Mouse (Mus musculus) urinary bladder, postnatal 4 days (tissue): ENCODE data around the gene Acadm.

ENCODE experiments used
- DNase-seq, 2 experiments: peaks; one replicate each; pipeline ENCODE4 v3.0.0; 2021 to 2022; ENCODE audit warnings: low spot score in 2 of 2

Acadm gene

DNA sequence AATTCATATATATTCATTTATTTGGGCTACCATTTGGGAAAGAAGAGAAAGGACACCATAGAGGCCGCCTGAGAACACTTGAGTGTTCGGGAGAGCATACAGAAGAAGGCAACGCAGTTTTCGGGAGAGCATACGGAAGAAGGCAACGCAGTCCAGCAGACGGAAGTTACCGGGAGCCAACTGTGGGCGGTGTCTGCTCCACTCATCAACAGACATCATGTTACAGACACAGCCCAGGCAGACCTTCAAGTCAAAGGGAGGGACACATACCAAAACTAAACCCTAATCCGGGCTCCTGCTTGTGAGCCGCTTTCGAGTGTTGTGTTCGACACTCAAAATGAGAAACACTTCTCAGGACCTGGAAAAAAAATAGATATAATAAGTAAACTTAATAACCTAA is 2.8 kb downstream of the Acadm start:
- no peak for DNase-seq

DNA sequence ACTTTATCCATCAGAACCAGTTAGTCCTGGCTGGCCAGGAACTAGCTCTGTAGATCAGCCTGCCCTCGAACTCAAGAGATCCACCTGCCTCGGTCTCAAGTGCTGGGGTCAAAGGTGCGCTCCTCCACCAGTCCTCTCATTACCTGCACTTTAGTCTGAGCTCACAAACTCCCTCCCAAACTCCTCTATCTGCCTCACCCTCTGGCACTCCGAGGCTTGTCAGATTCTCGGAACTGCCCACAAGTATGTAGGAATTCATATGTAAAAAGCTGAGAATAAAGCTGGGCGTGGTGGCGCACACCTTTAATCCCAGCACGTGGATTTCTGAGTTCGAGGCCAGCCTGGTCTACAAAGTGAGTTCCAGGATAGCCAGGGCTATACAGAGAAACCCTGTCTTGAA is 3.9 kb downstream of the Acadm start:
- no peak for DNase-seq

DNA sequence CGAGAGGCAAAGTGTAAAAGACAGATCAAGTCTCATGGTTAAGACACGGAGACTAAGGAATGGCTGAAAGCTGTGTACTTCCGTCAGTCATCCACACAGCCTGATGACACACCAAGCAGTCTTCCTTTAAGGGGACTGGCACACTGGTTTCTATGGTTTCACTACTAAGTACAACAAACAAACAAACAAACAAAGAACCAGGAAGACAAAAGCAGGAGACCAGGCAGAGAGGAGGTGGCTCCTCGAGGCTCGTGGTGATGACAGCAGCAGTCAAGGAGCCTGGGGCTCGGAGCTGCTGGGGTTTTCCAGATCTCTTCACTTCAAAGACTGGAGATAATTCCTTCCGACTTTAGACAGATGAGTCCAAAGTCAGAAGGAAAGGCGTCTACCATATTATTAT is 4.4 kb downstream of the Acadm start:
- DNase-seq: no peak

DNA sequence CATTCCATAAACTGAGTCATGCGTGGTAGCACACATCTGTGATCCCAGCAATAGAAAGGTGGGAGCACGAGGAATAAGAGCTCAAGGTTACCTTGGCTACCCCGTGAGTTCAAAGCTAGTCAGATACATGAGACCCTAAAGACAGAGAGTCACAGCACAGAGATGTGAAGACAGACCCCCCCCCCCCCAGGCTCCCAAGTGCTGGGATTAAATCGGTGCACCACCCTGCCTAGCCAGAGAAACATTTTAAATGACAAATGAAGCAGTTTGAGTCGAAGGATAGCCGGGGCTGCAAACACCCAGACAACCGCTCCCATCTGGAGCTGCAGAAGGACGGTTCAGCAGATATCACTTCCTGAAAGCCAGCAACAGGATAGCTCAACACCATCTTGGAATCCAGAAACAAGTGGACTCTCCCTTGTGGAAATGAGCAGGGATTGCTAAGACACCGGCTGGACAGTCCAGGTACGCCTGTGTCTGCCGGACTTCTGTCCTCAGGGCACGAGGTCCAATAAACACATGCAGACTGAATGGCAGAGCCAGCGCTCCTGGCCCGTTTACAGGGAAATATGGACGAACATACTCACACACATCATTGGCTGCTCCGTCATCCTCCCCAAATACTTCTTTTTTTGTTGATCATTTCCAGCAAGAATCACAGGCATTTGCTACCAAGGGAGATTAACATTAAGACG is 7.2 kb downstream of the Acadm start:
- no peak for DNase-seq

DNA sequence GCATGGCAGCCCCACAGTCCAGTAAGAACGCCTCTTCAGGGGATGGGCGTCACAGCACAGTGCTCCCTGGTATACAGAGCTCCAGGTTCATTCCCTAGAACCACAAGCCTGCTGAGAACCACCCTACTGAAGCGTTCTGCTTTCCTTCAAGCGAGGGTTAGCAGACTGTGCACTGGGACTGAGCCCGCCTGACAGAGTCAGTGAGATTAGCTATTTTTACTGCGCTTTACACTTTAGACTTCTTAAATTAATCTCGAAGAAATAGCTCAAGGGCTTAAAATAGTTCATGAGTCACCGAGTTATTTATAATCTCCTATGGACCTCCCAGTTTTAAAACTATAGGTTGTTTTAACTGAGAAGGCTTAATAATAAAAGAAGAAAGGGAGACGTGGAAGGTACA is 8.6 kb downstream of the Acadm start:
- DNase-seq: no peak

DNA sequence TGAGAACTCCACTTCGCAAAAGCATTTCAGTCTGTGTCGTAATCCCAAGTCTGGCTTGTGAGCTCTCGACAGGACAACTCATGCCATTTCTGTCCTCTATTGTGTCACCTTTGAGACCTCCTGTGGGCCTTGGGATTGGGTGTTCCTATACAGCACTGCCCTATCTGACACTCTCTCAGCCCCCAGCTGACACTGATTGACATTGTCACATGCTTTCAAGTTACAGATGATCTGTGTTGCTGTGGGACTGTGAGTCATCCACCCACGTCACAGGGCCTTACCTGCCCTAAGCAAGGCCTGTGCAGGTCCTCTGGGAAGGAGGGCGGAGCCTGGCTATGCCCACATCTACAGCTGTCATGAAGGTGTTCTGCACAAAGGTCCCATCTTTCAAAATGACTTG is 12.0 kb downstream of the Acadm start:
- no peak for DNase-seq

DNA sequence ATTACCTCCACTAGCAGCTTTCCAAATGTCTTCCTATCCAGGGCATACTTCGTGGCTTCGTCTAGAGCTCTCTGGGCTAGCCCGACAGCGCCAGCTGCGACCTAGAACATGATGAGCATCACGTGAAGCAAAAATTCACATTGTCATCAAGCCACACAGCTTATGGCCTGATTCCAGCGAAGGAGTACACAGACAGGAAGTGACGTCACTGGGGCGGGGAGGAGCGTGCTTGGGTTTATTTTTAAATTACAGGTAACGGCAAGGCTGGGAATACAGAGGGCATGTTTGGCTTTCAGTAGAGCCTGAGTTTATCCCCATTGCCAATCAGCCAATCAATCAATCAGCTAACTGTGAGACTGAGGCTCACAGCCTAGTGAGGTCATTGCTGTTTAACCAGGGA is 14.9 kb downstream of the Acadm start:
- DNase-seq: no peak

DNA sequence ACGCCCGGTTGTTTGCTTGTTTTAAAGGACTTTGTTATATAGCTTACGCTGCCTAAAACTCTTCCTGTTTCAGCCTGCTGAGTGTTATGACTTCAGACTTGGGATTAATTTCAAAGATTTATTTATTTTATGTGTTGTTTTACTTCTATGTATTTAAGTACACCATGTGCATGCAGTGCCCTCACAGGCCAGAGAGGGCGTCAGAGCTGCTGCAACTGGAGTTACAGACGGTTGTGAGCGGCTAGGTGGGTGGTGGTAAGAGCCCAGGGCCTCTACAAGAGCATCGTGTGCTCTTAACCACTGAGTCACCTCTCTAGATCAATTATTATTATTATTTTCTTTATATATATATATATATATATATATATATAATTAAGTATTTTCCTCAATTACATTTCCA is 18.1 kb downstream of the Acadm start:
- DNase-seq: no peak

DNA sequence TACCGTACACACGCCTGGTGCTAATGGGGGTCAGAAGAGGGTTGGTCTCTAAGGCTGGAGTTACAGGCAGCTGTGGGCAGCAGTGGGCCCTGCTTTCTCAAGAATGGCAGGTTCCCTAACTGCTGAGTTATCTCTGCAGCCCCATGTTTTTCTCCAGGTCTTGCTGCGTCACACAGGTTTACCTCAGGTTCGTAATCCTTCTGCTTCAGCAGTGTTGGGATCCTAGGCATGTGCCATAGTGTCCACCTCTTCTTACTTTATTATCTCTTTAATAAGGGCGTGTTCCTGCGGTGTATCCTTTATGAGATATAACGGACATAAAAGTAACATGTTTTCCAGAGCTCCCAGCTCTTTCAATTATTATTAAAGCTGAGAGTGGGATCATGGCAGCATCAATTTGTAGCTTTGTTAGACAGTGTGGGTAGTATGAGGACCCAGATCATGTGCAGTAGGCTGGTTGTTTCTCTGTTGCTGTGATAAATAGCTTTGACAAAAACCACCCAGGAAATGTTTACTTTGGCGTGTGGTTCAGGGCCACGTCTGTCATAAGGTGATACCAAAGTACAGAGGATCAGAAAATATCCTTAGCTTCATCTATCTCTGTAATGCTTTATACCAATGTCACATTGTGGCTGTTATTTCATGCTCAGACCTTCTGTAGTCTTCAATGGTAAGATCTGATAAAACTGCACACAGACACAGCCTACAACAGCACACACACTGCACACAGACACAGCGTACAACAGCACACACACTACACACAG is 23.1 kb downstream of the Acadm start:
- DNase-seq: no peak

DNA sequence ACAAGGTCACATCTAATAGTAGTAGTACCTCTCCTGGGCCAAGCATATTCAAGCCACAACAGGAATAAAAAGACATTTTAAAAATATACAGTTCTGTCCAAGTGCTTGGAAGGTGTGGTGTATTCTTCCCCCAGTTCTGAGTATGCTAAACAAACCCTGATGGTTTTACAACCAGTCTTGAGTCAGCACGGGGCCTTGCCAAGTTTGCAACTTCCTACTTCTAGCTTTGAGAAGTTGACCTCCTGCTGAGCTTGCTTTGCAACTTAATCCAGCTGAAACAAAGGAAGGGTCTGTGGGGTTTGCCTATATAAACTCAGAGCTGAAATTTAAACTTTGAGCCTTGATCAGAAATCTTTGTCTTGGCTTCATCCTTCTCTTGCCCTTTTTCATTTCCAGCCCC is 27.2 kb downstream of the Acadm start:
- DNase-seq: no peak

DNA sequence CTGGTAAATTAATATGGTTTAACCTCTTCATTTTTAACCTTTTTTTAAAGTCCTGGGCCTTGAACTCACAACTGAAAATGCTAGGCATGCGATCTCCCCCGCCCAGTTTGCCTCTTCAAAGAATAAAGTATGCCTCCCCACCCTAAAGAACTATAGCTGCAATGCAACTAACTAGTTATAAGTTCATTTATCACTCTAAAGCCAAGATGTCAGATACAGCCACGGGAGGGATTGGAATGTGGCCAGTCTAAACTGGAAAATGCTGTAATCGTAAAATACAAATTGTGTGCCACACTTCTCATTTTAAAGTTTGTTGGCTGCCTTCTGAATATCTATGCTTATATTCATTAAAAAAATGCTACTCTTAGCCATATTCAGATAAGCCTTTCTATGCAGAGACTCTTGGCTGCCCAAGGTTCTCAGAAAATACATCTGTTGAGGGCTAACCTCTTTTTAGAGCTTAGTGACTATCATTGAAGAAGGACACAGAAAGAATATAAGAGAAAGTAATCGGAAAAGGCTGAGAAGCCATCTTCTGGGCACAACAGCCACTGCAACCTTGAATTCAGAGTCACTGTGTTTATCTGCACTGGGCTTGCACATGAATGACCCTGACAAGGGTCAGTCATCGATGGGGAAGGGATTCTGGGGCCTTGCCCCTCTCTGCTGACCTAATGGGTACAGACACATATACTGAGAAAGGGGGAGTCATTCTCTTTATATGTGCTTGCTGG is 30.8 kb downstream of the Acadm start:
- DNase-seq: no peak

DNA sequence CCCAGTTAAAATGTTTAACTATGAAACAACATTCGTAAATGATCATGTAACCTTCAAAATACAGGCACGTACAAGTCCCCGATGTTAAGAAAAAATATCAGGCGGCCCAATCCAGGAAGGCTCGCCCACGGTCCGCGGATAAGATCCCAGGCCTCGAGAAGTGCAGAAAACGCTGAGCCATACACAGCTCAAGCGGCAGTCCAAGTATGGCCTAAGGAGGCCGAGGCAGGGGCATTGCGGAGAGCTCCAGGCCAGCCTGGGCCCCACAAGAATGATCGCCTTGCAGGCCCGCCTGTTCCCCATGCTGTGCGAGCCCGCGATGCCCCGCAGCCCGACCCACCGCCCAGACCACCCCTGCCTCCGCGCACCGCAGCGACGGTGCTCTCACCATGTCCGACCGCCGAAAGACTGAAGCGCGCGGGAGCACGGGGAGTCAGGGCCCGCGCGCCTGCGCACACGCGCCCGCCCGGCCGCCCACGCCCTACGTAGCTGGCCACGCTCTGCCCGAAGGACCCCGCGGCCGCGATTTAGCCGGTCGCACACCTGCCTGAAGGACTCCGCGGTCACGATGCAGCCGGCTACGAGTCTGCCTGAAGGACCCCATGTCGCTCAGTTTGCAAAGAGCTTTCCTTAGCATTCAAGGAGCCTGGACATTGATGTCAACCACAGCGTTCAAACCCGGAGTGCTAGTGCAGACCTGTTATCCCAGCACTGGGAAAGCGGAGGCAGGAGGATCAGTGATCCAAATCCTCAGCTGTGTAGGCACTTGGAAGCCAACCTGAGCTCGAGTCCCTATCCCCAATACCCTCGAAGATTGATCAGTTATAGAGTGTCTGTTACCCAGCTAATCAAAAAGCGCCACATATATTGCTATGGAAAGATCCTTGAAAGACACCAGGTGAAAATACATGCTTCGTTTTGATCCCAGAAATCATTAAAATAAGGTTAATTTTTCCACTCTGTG is 31.6 kb downstream of the Acadm start, which contains the start of gene Rabggtb:
Rabggtb (minus strand) TSS at position 464 of the 964 bp plus-strand sequence.
- peak; percentile 94 for DNase-seq

DNA sequence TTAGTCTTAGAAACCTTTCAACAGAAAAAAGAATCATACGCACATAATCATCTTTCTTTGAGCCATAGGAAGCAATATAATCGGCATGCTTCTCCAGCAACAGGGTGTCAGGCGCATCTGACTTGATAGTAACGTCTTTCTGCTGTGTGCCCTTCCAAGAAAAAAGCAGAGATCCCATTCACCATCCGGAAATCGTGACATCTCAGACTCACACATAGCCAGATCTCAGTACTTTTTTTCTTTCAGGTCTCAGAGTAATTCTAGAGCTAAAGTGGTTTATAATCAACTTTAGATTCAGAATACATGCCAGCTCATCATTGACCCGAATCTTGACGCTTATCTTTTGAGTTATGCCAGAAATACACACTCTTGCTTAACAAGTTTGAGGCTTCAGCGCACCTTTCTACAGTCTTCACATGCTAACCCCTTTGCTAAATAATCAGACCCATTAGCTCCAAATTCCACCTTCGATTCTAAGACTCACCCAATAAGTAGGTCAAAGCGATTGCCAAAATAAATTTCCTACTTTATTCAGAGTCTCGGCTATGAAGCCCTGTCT is 32.5 kb downstream of the Acadm start:
- DNase-seq: no peak

DNA sequence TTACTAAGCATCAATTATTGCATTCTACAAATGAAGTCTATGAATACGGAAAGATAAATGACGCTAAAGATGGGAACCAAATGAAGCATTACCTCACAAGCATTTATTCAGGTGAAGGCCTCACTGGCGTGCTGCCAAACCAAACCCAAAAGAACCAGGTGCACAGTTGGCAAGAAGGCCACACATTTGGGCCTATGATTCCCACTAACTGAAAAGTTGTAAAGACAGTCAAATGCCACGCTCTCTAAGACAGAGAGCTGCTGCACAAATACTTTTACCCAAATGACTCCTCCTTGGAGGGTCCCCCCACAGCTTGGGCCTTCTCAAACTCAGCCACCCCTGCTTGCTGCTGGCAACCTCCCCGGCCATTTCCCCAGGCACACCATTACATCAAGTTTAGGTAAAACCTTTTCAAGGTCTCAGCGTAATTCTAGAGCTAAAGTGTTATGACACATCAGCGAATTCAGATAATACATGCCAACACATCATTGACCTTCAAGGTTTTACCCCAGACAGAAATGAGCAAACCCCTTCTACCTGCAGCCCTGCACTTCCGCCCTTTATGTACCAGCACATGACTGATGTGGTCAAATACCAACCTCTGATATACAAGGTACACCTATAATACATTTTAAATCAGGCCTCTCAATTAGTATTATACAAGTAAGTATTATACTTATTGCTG is 33.1 kb downstream of the Acadm start:
- no peak for DNase-seq

DNA sequence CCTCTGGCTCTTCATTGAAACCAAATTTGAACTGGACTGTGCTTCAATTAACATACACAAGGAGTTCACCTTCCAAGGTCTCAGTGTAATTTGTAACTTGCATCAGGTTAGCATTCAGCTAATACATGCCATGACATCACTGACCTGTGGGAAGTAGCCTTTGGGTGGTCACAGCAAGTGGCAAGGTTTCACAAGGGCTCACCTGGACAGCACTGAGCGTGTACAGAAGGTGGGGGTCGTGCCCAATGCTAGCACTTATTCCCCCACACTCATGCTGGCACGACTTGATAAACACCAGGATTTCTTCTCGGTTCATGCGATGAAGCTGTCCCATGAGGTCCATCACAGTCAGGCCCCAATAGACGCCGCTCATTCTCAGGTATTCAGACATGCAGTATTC is 33.9 kb downstream of the Acadm start:
- no peak for DNase-seq

DNA sequence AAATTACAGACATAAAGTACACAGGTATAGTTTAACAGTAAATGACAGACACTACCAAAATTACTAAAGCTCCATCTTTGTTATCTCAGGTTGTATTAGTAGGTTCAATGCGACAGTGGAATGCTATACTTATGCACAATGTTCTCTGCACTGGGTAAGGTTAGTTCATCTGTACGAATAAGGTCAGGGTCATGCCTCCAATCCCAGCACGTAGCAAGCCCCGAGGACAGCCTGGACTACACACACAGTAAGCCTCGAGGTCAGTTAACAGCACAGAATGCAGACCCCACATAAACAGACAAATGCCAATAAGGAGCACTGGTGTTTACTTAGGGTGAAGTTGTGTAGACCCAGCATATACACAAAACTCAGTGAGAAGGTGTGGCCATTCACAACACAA is 35.5 kb downstream of the Acadm start:
- DNase-seq: no peak

DNA sequence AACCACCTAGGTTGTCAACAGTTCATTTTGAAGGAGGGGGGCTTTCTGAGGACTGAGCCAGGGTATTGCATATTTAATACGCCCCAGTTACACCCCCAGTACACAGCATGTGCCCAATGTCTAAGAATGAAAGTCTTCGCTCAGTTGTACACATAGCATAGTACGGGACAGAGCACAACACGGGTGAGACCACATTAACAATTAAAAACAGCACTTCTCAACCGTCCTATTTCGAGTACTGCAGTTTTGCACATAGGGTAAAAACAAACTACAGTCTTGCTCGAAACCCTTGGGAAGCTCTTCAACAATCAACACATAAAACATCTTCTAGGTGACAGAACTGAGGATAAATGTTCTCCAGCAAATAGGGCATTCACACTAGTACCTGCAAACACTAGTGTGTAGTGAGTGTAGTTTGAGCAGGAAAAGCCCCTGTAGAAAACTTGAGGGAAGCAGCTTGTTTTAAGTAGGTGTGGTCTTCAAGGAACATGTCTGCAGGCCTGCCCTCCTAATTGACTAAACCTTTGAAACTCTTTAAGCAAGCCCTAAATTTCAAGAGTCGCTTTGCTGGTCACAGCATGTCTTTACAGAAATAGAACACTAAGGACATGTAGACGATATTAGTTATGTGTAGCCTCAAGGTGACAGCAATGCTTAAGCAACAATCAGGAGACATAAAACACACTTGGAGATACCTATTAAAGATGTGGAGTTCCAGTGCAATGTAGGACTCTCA is 38.1 kb downstream of the Acadm start, which contains the start of gene Msh4:
Msh4 (minus strand) TSS at position 3 of the 736 bp plus-strand sequence.
- no peak for DNase-seq

DNA sequence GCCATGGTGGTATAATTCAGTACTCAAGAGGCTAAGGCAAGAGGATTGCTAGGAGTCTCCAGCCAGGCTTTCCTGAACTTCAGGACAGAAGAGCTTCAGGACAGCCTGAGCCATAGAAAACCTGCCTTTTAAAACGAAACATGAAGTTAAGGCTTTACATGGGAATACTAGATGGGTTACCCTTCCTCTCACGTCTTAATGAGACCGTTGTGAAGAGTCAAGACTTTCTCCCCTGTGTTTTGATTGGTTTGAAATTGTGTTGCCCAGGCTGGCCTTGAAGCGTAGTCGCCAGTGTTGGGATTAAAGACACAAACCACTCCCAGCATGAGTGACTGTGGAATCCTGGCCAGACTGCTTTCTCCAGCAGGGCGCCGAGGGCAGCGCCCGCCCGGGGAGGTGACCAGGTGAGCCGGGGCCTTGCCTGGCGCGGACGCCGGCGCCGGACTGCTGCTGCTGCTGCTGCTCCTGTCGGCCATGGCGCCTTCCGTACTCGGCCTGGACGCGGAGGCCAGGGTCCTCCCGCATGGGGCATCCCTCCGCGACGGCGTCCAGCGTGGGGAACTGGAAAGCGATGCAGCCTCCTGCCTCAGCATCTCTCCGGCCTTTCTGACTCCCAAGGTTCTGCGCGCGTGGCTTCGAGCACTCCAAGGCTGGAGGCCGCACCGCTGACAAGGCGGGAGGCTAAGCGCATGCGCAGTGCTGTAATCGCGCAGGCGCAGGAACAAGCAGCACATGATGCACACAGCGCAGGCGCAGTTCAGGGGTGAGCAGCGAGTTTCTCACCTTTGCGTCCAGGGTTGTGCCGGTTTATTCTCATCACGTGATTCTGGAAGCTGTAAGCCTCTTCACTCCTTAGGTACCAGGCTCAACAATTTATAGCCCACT is 38.9 kb downstream of the Acadm start:
- peak in 1 of 2 experiments; percentile 19 for DNase-seq

DNA sequence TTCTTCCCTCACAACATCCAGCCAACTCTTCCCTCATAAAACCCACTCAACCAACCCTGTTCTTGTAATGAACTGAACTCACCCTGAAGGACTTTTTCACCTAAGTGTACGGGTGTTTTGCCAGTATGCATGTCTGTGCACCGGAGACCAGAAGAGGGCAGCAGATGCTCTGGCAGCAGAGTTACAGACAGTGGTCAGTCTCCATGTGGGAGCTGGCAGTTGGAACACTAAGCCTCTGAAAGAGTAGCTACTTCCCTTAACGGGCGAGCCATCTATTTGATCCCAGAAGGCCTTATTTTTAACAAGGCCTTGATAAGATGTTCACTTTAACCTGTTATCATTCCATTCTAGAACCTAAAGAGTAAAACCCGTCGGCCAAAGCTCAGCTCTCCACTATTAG is 39.8 kb downstream of the Acadm start:
- DNase-seq: peak in 1 of 2 experiments; percentile 26
